Mouse (Mus musculus): ENCODE results near the gene Tex36. TPM values are rescaled to one million over a fixed set of nuclear protein-coding genes. Genes with fewer than 3 reads are reported as not detected.

Tex36 gene
- polyA plus RNA-seq, 2 experiments = not detected

- H3K27ac ChIP-seq (replicated peaks; ENCODE audit: low read depth, low read length) = no peak overlapping the region
- H3K9ac ChIP-seq (ENCODE audit: low read depth, low read length, severe bottlenecking) = no peak overlapping the region
- TF ChIP-seq POLR2A (IDR thresholded peaks at IDR 0.05; ENCODE audit: borderline replicate concordance, extremely low read depth, insufficient read depth, insufficient read length) = no peak
- no peaks in the 10 kb centered on the region for H3K36me3 ChIP-seq (ENCODE audit: control insufficient read depth, insufficient read depth, low read length)
- no peaks in the 10 kb centered on the region for H3K9me3 ChIP-seq (ENCODE audit: control insufficient read depth, low read length)
- H3K4me3 ChIP-seq (replicated peaks; ENCODE audit: low read length) = no peak overlapping the region
- no peak overlapping the region for H3K4me2 ChIP-seq (replicated peaks; ENCODE audit: low read depth, low read length, severe bottlenecking)
- ATAC-seq (ENCODE audit: low FRiP score, low read depth) (no peak), DNase-seq (ENCODE audit: low spot score) (no peak)
- WGBS = 75% methylated on average over 13 of the region's 13 CpGs
- H3K27me3 ChIP-seq (ENCODE audit: control insufficient read depth, insufficient read depth, low read length) = no peaks in the 10 kb centered on the region
- peaks cover 15% of the 10 kb centered on the region for H3K4me1 ChIP-seq (ENCODE audit: control insufficient read depth, insufficient read depth, low read length)
Observed at GRCm38 (mm10) chr7:133607883-133608575, 6.1 kb upstream of the Tex36 start.

- Histone ChIP-seq H3K27me3 (ENCODE audit: control insufficient read depth, insufficient read depth, low read length) (no peaks in the 10 kb centered on the region), H3K9me3 (ENCODE audit: control insufficient read depth, low read length) (no peaks in the 10 kb centered on the region), H3K9ac (ENCODE audit: low read depth, low read length, severe bottlenecking) (no peak overlapping the region), H3K4me3 (replicated peaks; ENCODE audit: low read length) (no peak overlapping the region), H3K27ac (replicated peaks; ENCODE audit: low read depth, low read length) (no peak overlapping the region), H3K4me2 (replicated peaks; ENCODE audit: low read depth, low read length, severe bottlenecking) (no peak overlapping the region), H3K4me1 (ENCODE audit: control insufficient read depth, insufficient read depth, low read length) (peaks cover 15% of the 10 kb centered on the region), H3K36me3 (ENCODE audit: control insufficient read depth, insufficient read depth, low read length) (no peaks in the 10 kb centered on the region)
- ATAC-seq (ENCODE audit: low FRiP score, low read depth) = no peak
- DNase-seq (ENCODE audit: low spot score) = no peak
- TF ChIP-seq POLR2A (IDR thresholded peaks at IDR 0.05; ENCODE audit: borderline replicate concordance, extremely low read depth, insufficient read depth, insufficient read length) = no peak
- 41% methylated on average over 5 of the region's 5 CpGs for WGBS
Observed at GRCm38 (mm10) chr7:133607331-133607730, 5.4 kb upstream of the Tex36 start.

GRCm38 (mm10) chr7:133604427-133605081, 2.6 kb upstream of the Tex36 start:
- Histone ChIP-seq H3K4me3 (replicated peaks; ENCODE audit: low read length) (no peak overlapping the region), H3K27ac (replicated peaks; ENCODE audit: low read depth, low read length) (no peak overlapping the region), H3K4me1 (ENCODE audit: control insufficient read depth, insufficient read depth, low read length) (peaks cover 9% of the 10 kb centered on the region), H3K27me3 (ENCODE audit: control insufficient read depth, insufficient read depth, low read length) (no peaks in the 10 kb centered on the region), H3K9me3 (ENCODE audit: control insufficient read depth, low read length) (no peaks in the 10 kb centered on the region), H3K4me2 (replicated peaks; ENCODE audit: low read depth, low read length, severe bottlenecking) (no peak overlapping the region), H3K36me3 (ENCODE audit: control insufficient read depth, insufficient read depth, low read length) (no peaks in the 10 kb centered on the region), H3K9ac (ENCODE audit: low read depth, low read length, severe bottlenecking) (no peak overlapping the region)
- TF ChIP-seq POLR2A (IDR thresholded peaks at IDR 0.05; ENCODE audit: borderline replicate concordance, extremely low read depth, insufficient read depth, insufficient read length) = no peak
- WGBS = 53% methylated on average over 13 of the region's 13 CpGs
- DNase-seq (ENCODE audit: low spot score) (no peak), ATAC-seq (ENCODE audit: low FRiP score, low read depth) (no peak)

- H3K27me3 ChIP-seq (ENCODE audit: control insufficient read depth, insufficient read depth, low read length) = no peaks in the 10 kb centered on the region
- H3K4me1 ChIP-seq (ENCODE audit: control insufficient read depth, insufficient read depth, low read length) = 0 out of 2 replicates have a peak, but pooled peaks cover 4% of the 10 kb centered on the region
- no peak overlapping the region for H3K27ac ChIP-seq (replicated peaks; ENCODE audit: low read depth, low read length)
- H3K9ac ChIP-seq (ENCODE audit: low read depth, low read length, severe bottlenecking) = no peak overlapping the region
- no peak for TF ChIP-seq POLR2A (IDR thresholded peaks at IDR 0.05; ENCODE audit: borderline replicate concordance, extremely low read depth, insufficient read depth, insufficient read length)
- 74% methylated on average over 2 of the region's 2 CpGs for WGBS
- no peak overlapping the region for H3K4me3 ChIP-seq (replicated peaks; ENCODE audit: low read length)
- DNase-seq (ENCODE audit: low spot score) = no peak
- H3K4me2 ChIP-seq (replicated peaks; ENCODE audit: low read depth, low read length, severe bottlenecking) = no peak overlapping the region
- H3K36me3 ChIP-seq (ENCODE audit: control insufficient read depth, insufficient read depth, low read length) = no peaks in the 10 kb centered on the region
- no peaks in the 10 kb centered on the region for H3K9me3 ChIP-seq (ENCODE audit: control insufficient read depth, low read length)
- no peak for ATAC-seq (ENCODE audit: low FRiP score, low read depth)
Observed at GRCm38 (mm10) chr7:133603156-133603555, 1.2 kb upstream of the Tex36 start.

GRCm38 (mm10) chr7:133600558-133600957, 1.4 kb downstream of the Tex36 start:
- Histone ChIP-seq H3K27ac (replicated peaks; ENCODE audit: low read depth, low read length) (no peak overlapping the region), H3K4me2 (replicated peaks; ENCODE audit: low read depth, low read length, severe bottlenecking) (no peak overlapping the region), H3K27me3 (ENCODE audit: control insufficient read depth, insufficient read depth, low read length) (no peaks in the 10 kb centered on the region), H3K36me3 (ENCODE audit: control insufficient read depth, insufficient read depth, low read length) (no peaks in the 10 kb centered on the region), H3K4me1 (ENCODE audit: control insufficient read depth, insufficient read depth, low read length) (0 out of 2 replicates have a peak, but pooled peaks cover 2% of the 10 kb centered on the region), H3K9ac (ENCODE audit: low read depth, low read length, severe bottlenecking) (no peak overlapping the region), H3K9me3 (ENCODE audit: control insufficient read depth, low read length) (no peaks in the 10 kb centered on the region), H3K4me3 (replicated peaks; ENCODE audit: low read length) (no peak overlapping the region)
- TF ChIP-seq POLR2A (IDR thresholded peaks at IDR 0.05; ENCODE audit: borderline replicate concordance, extremely low read depth, insufficient read depth, insufficient read length) = no peak
- no peak for DNase-seq (ENCODE audit: low spot score)
- WGBS = 62% methylated on average over 1 of the region's 1 CpGs
- no peak for ATAC-seq (ENCODE audit: low FRiP score, low read depth)

All from limb, embryonic 14.5 days (tissue).